Mouse (Mus musculus): ENCODE measurements at regions not wholly inside any gene's neighbourhood (a gene's known extent, or its start where the extent isn't known, plus 50 kb on each side); places are given as distances from the start of the nearest gene placed in this dataset.

- whole genome bisulfite sequencing: 6% methylated on average over 13 of the region's 13 CpGs
- no peak overlapping the region for H3K4me3 ChIP-seq (replicated peaks; ENCODE audit: low read length)
- no peaks in the 10 kb centered on the region for H3K36me3 ChIP-seq (ENCODE audit: control insufficient read depth, insufficient read depth)
- H3K9me3 ChIP-seq (ENCODE audit: control insufficient read depth, low read length): no peaks in the 10 kb centered on the region
- H3K27me3 ChIP-seq (replicated peaks; ENCODE audit: control insufficient read depth, insufficient read depth, low read length): no peaks in the 10 kb centered on the region
- H3K27ac ChIP-seq (ENCODE audit: low read length): no peak overlapping the region
- ATAC-seq: peak; percentile 86
- peak overlapping the region; percentile 41 for H3K4me2 ChIP-seq (ENCODE audit: low read length)
- peaks cover 16% of the 10 kb centered on the region for H3K4me1 ChIP-seq (replicated peaks; ENCODE audit: control insufficient read depth, insufficient read depth, low read length)
- no peak overlapping the region for H3K9ac ChIP-seq (replicated peaks; ENCODE audit: low read depth, low read length)
Observed at GRCm38 (mm10) chr11:18011101-18011733, 57.5 kb upstream of the Etaa1 start.

GRCm38 (mm10) chr11:18008140-18008539 is 54.5 kb upstream of the Etaa1 start:
- no peak overlapping the region for H3K4me2 ChIP-seq (ENCODE audit: low read length)
- ATAC-seq: no peak
- no peak overlapping the region for H3K4me3 ChIP-seq (replicated peaks; ENCODE audit: low read length)
- H3K27ac ChIP-seq (ENCODE audit: low read length): no peak overlapping the region
- H3K9me3 ChIP-seq (ENCODE audit: control insufficient read depth, low read length): no peaks in the 10 kb centered on the region
- 88% methylated on average over 6 of the region's 6 CpGs for WGBS
- H3K4me1 ChIP-seq (replicated peaks; ENCODE audit: control insufficient read depth, insufficient read depth, low read length): peaks cover 9% of the 10 kb centered on the region
- no peaks in the 10 kb centered on the region for H3K36me3 ChIP-seq (ENCODE audit: control insufficient read depth, insufficient read depth)
- H3K27me3 ChIP-seq (replicated peaks; ENCODE audit: control insufficient read depth, insufficient read depth, low read length): no peaks in the 10 kb centered on the region
- no peak overlapping the region for H3K9ac ChIP-seq (replicated peaks; ENCODE audit: low read depth, low read length)

Data from forebrain, embryonic 16.5 days (tissue).